Mouse (Mus musculus) left cerebral cortex, adult 2 months (tissue): ENCODE data around the gene Chchd3. TPM values are rescaled to one million over a fixed set of nuclear protein-coding genes. Genes with fewer than 3 reads are reported as not detected.

Experiments used
- DNase-seq, 2 experiments: peaks; one replicate each; pipeline ENCODE4 v3.0.0; 2021 to 2022; ENCODE audit warnings: low spot score in 2 of 2, mixed read lengths in 1 of 2; ENCODE audit errors: extremely low spot score in 1 of 2
- H3K27ac ChIP-seq: fragments of 200-600 bp; 2 replicates; pipeline ENCODE4 v1.8.1; 2022
- H3K4me3 ChIP-seq: fragments of 200-600 bp; 2 replicates; pipeline ENCODE4 v1.8.1; 2022
- CTCF ChIP-seq: fragments of 200-600 bp; IDR thresholded peaks from 2 replicates; pipeline ENCODE4 v1.8.1; 2022; ENCODE audit warnings: antibody characterized with exemption, mild to moderate bottlenecking, moderate library complexity
- intact Hi-C: fragments of 180-260 bp; cut with DNase I; formaldehyde crosslinking; loops from one replicate; pipeline ENCODE4 v1.15.1; 2025
- total RNA-seq, 2 experiments: library from RNA; stranded (reverse); gene quantifications; 2 replicates each; pipeline ENCODE4 v1.2.3; 2021

The Chchd3 gene
- total RNA-seq, 2 experiments from 2014 or later: 84.3 to 88.6 TPM

DNA sequence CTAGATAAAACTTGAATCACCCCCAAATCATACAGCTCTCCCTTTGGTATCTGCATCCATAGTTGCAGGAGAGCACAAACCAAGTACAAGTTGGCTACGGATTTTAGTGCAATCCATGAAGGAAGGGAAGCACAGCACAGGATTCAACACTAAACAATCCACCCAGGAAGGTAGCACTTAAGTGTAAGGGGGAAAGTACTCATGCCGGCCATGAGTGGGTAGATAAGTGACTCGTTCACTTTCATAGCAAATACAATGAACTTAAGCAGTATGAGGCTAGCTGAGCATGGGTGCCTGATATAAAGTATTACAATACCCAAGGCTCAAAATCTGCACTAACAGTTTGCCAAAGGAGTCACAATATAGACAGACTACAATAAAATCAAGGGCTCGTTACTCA is 109.1 kb downstream of the Chchd3 start:
- DNase-seq: no peak
- H3K4me3 ChIP-seq: no peak overlapping the region
- H3K27ac ChIP-seq: no peak overlapping the region
- TF ChIP-seq CTCF: no peak
- intact Hi-C loops: no loop called here

DNA sequence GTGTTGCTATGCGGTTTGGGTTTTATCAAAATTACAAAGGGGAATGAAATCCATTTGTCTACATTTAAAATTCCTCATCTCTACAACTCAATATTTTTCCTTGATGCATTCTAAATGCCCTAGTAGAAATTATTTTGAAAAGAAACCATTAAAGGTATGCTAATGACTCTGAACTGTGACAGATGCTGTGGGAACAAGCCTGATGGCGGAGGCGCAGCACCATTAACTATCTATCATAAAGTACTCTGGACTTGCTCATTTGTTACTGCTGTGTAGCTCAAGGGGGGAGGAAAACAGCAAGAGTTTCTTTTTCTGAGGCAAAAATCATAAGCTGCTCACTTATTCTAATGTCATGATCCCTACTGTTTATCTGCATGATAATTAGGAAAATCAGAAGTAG is 110.4 kb downstream of the Chchd3 start:
- no peak for DNase-seq
- intact Hi-C loops: no loop called here
- Histone ChIP-seq H3K27ac (no peak overlapping the region), H3K4me3 (no peak overlapping the region)
- TF ChIP-seq CTCF: no peak

DNA sequence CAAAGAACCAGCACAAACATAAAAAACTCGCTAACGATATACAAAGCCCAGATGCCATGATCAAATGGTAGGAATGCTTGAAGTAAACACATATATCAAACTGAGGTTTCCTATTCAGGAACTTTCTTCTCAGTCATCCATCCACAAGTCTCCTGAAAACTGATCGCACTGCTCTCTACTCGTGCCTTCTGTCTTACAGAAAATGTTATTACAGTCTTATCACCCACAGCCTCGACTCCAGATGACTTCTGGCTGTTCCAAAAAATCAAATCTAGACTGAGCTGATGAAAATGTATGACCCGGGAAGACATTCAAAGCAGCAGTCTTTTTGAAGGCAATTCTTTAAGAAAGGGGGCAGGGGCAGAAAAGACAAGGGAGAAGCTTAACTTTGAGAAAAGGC is 112.8 kb downstream of the Chchd3 start:
- Histone ChIP-seq H3K27ac (no peak overlapping the region), H3K4me3 (no peak overlapping the region)
- intact Hi-C loops: no loop called here
- no peak for TF ChIP-seq CTCF
- DNase-seq: no peak

DNA sequence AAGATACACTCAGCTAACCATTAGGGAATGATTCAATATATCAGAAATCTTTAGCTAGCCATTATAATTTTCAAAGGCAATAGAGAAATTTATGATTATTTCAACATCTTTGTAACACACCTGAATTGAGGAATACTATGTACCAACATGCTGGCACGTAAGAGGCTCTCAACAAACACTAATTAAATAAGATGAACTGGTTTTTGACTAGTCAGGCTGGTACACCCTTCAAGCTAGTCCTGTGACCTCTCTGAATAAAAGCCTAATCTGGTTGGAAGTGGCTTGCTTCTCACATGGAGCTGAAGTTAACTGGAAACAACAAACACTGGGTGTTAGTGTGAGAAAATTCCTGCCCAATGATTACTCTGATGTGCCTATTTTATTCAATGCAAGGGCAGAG is 115.1 kb downstream of the Chchd3 start:
- intact Hi-C loops: no loop called here
- TF ChIP-seq CTCF: no peak
- no peak overlapping the region for H3K27ac ChIP-seq
- no peak overlapping the region for H3K4me3 ChIP-seq
- no peak for DNase-seq

DNA sequence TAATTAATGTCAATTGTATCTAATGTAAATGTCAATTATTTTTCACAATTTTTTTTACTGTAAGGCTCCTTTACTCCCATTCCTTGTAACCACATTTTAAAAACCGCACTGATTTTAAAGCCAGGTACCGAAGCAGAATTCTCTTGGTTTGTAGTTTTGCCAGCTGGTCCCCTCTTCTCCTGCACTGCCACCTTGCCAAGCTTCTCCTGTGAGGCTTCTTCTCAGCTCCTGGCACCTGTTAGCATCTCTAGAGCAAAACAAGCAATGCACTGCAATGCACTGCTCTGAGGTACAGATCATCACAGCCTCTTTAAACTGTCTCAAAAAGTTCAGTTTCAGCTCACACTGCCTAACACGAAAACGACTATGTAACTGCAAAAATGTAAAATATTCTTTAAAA is 116.4 kb downstream of the Chchd3 start:
- TF ChIP-seq CTCF: no peak
- intact Hi-C loops: no loop called here
- H3K27ac ChIP-seq: no peak overlapping the region
- H3K4me3 ChIP-seq: no peak overlapping the region
- DNase-seq: no peak

DNA sequence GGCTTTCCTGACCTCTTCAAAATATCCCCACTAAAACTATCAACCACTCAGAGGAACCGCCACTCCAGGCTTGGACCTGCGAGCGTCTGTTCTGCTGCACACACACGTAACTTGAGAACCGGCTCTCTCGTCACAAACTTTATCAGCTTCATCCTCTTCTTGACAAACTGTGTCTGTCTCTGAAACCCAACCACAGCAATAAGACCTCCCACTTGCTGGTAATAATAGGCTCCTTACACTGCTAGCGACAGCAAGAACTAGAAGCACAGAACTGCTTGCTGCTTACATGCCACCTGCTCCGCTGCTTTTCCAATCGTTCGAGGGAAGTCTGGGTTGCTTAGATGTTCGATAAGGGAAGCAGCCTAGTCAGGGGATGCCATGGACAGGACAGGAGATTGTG is 119.8 kb downstream of the Chchd3 start:
- Histone ChIP-seq H3K27ac (no peak overlapping the region), H3K4me3 (no peak overlapping the region)
- TF ChIP-seq CTCF: no peak
- DNase-seq: no peak
- intact Hi-C loops: no loop called here

DNA sequence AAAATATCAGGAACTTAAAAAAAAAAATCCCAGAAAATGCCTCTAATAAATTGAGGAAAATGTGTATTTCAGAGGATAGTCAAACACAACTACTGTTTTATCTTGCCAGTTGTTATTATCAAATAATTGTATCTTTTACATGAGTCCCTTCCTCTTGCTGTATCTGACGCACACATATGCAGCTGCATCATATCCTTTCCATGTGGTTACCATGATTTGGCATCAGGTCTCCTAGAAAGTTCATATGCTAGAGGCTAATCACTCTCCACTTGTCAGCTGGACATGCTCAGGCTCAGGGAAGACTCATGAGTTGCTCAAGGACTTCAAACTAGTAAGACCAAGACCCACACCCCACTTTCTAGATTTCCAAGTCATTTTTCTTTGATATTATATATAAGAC is 122.4 kb downstream of the Chchd3 start:
- intact Hi-C loops: no loop called here
- DNase-seq: no peak
- Histone ChIP-seq H3K27ac (no peak overlapping the region), H3K4me3 (no peak overlapping the region)
- no peak for TF ChIP-seq CTCF

DNA sequence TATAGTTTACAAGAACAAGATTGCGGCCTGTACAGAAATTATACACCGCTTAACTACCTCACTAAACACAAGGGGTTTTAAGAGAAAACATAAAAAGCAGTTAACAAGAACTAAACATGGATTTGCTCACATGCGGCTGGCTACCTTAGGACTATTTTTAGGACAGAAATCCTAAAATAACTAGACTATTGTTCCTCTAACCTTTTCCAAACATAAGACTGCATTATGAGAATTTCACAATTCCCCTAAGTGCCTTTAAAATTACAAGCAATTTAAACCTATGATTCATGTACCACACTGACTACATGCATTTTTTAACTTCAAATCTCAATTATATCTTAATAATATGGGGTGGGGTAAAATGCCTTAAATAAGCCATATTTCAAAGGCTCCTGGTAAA is 123.3 kb downstream of the Chchd3 start:
- no peak overlapping the region for H3K27ac ChIP-seq
- no peak for DNase-seq
- intact Hi-C loops: no loop called here

DNA sequence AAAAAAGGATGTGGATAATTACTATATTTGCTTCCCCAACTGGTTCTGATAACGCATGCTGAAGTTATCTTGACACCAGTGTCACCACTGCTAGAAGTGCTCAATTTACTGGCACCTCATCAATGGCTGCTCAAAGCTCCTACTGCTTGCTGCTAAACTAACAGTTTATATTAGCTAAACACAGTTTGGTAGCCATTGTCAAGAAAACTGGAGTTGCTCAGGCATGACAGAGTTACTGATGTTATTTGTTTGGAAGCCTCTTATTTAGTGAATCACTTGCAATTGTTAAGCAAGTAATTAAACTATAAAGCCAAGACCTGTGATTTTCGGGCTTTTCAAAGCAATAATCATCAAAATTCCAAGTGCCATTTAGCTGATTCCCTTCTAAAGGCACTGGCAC is 123.7 kb downstream of the Chchd3 start:
- DNase-seq: no peak
- no peak for TF ChIP-seq CTCF
- intact Hi-C loops: no loop called here

More for the DNA sequence above, 123.3 kb downstream of the Chchd3 start:
- no peak for TF ChIP-seq CTCF
- no peak overlapping the region for H3K4me3 ChIP-seq

DNA sequence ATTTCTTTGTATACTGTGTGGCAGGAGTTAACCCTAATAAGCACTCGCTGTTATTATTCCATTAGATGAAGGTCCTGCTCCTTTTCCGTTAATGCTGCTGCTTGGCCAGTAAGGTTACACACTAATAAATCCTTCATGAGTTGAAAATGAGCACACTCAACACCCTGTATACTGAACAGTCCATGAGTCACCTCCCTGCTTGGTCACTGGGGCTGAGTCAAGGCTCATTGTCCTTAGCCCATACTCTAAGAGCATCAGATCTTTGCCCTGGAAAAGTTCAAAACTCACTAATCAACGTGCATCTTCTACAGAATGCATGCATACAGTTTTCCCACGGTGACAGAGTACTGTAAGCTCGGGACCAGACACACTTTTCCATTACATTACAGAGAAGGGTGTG is 124.5 kb downstream of the Chchd3 start:
- Histone ChIP-seq H3K27ac (no peak overlapping the region), H3K4me3 (no peak overlapping the region)
- no peak for TF ChIP-seq CTCF
- no peak for DNase-seq
- intact Hi-C loops: no loop called here

More for the DNA sequence above, 123.7 kb downstream of the Chchd3 start:
- no peak overlapping the region for H3K4me3 ChIP-seq
- no peak overlapping the region for H3K27ac ChIP-seq

DNA sequence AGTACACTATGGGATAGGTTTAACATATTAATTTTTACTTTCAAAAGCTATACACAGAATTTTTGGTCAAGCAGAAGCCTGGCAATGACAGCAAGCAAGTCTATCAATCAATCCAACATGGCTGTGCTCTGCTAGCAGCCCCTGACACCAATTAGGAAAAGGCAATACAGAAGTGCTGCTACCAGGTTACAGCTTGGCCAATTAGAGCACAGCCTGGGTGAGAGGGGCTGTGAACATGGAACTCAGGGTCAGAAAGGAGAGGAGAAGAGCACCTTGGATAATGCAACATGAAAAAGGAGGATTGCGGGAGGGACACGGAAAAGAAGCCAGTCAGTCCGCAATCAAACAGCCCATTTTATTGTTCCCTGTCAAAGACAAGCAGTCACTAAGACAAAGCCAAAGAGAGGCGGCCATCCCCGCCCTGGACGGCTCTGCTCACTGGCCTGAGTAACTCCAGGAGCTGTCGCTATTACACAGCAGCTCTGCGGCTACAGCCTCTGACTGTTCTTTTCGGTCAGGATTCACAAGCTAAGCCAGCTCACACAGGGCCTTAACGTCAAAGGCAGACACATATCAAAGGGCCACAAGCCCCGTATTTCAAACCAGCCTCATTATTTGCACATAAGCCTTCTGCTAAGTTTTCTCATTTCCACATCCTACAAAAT is 128.8 kb downstream of the Chchd3 start:
- no peak overlapping the region for H3K4me3 ChIP-seq
- intact Hi-C loops: no loop called here
- no peak for DNase-seq
- TF ChIP-seq CTCF: no peak
- no peak overlapping the region for H3K27ac ChIP-seq

DNA sequence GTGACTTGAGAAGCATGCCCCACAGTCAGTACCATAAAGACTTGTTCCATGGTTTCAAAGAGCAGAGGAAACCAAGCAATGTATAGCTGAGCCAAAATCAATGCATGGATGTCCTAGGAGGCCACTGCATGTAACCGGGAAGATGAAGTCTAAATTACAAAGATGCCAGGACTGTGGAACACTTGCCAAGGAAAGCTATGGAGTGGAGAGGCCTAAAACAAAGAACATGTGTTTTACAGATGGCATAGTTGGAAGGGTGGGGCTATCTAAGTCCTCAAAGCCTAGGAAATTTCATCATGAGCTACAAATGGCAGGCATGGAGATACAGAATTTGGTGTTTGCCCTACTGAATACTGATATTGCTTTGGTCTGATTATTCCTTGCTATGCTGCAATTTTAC is 137.7 kb downstream of the Chchd3 start:
- Histone ChIP-seq H3K4me3 (no peak overlapping the region), H3K27ac (no peak overlapping the region)
- no peak for DNase-seq
- intact Hi-C loops: loop anchor here (5.0 kb wide), 1 partner anchor 320 kb away; no protein-coding TSS in a partner anchor
- no peak for TF ChIP-seq CTCF

DNA sequence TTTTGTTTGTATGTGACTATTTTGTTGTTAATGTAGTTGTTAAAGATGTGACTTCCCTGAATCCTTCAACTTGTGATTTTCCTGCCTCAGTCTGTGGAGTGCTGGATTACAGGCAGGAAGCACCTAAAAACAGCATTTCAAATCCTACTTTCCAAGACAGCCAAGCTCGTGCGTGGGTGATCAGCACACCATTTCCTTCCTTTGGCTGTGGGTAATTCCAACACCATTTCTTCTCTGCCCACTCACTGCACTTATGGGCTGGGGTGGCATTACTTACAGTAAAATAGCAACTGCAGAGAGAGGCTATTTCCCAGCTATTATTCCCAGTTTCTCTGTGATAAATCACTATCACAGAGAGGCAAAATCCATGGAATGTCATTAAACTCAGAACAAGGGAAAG is 140.0 kb downstream of the Chchd3 start:
- peak; percentile 43 to 57 for DNase-seq
- intact Hi-C loops: loop anchor here (5.0 kb wide), 1 partner anchor 318 kb away; no protein-coding TSS in a partner anchor
- Histone ChIP-seq H3K27ac (no peak overlapping the region), H3K4me3 (no peak overlapping the region)
- TF ChIP-seq CTCF: no peak
